Mouse (Mus musculus): ENCODE measurements around the gene Cacna1c.

Gene Cacna1c

DNA sequence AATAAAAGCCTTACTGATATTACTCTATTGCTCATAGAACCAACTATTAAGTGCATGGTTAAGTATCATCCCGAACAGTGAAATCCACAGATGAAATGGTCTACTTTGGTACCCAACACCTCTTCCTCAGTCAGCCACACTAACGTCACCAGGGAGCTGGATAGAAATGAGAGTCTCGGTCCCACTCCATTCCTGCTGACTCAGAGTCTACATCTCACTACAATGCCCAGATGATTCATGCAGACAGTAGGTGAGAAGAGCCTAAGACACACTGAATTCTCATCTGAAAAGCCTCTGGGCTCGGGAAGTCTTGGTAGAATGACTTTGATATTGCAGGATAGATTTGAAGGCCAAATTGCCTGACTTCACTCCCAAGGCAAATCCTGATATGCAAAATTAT, 240.0 kb downstream of the Cacna1c start:
- no peak for DNase-seq (ENCODE audit: low spot score)

DNA sequence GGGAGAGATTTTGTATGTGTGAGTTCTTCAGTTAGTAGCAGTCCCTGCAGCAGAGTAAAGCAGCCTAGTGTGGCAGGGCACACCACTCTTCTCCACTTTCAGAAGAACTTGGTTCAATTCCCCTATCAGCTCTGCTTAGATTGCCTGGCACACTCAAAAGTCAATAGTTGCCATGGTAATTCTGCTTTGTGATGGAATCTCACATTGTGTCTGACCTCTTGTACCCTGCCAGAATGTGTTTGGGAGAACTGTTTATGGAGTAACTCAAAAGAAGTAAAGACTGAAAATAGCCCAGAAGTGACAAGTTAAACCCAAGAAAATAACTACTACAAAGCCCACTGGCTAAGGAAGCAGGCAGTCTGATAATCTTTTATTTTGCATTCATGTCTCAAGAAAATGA, 240.4 kb downstream of the Cacna1c start:
- DNase-seq (ENCODE audit: low spot score): no peak

DNA sequence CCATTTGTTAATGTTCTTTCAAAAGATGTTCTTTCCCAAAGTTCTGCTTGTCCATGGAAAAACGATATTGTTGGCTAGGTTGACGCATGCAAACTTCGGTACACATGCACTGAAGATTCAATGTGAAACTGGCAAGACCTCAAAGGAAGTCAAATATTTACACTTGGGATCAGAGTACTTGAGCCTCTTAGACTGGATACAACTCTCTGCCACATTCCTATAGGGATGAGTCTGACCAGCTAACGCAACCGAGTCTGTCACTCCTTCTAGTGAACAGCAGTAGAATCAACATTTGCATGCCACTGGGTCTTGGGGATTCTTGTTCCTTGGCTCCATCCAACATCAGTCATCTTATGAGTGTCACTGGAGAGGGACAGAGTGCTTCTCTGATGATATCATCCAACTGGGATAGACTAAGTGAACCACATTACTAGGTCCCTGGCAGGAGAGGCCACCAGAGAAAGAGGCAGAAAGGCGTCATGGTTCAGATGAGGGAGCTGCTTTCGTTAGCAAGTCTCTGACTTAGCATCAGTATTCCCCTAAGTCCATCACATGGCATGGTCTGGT, 241.1 kb downstream of the Cacna1c start:
- no peak for DNase-seq (ENCODE audit: low spot score)

DNA sequence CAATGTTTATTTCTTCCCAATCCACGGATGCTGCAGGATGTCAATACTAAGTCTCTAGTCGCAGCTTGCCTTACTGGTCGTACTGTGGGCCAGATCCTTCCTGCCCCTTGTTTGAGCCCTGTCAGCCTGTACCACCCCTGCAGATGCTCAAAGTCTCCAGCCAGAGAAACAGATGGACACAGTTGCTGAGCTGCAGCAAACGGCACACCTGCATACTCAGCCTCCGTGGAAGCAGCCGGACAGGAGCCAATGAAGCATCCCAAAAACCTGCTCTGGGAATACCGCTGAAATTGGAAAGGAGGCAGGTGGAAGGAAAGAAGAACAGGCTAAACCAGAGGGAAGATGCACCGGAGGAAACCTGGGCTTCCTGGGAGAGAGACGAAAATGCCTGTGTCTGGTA, 243.8 kb downstream of the Cacna1c start:
- no peak for DNase-seq (ENCODE audit: low spot score)

DNA sequence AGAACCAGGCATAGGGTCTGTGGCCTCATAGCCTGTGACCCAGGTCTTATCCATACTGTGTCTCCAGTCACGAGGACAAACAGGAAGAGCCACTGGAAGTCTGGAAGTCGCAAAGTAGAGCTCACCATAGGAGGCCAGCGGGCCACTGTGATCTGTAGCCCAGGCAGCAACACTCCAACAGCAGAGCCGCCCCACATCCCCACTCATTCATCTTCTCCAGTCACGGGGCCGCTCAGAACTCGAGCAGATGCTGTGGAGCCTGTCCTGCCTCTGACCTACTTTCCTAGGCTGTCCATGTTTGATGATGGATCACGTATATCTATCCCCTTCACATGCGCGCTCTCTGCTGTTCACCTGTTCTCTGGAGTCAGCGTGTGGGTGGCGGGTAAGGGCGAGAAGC, 246.0 kb downstream of the Cacna1c start:
- no peak for DNase-seq (ENCODE audit: low spot score)

- DNase-seq (ENCODE audit: low spot score): no peak
These were observed 248.9 kb downstream of the Cacna1c start for GRCm38 (mm10) chr6:118947286-118947685.

DNA sequence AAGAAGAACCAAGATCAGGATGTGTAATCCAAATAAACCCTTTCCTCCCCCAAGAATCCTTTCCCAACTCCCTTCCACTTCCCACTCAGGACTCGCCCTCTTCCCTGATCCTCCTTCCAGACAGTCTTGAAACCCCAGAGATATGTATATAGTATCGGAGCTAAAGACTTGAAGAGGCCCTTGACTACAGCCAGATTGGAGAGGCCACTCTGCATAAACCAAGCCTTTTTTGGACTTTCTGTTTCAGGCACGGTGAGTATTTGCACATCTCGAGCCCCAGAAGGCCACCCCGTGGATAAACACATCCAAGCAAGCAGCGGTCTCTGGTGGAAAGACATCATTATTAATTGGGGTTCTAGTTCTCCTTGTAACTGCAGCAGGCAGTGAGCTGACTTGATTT, 249.6 kb downstream of the Cacna1c start:
- no peak for DNase-seq (ENCODE audit: low spot score)

- DNase-seq (ENCODE audit: low spot score): no peak
These were observed 252.1 kb downstream of the Cacna1c start for GRCm38 (mm10) chr6:118944093-118944492.

DNA sequence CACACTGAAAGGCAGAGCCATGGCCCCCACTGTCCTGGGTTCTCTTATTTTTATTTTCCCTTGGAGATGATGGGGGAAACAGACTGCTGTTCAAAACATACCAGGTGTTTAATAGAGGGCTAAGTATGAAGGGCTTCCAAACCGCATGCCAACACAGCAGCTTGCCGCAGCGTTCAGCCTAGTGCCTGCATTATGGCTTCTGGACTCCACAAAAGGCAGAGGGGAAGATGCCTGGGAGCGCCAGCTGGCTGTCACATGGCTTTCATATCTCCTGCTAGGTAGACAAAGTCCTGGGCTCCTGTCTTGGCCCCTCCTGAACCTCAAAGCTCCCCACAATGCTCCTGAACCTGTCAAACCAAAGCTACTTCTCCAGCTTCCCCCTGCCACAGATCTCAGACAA, 254.4 kb downstream of the Cacna1c start:
- DNase-seq (ENCODE audit: low spot score): no peak

GRCm38 (mm10) chr6:118941036-118941435, 255.2 kb downstream of the Cacna1c start:
- no peak for DNase-seq (ENCODE audit: low spot score)

DNA sequence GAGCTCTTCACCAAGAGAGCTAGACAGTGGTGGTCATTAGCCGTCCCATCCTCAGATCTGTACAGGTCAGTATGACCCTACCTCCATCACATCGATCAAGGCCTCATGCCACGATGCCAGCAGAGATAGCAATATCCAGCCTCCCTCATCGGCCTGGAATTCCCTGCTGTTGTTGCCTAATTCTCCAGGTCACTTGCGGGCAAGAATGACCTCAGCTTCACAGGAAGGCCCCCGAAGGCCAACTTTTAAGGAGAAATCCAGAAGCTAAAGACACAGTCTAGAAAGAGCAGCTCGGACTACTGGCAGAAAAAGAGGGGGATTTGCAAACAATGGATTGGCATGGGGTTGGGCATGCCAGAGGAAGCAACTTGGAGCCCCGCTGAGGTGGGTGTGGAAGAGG, 256.6 kb downstream of the Cacna1c start:
- no peak for DNase-seq (ENCODE audit: low spot score)

GRCm38 (mm10) chr6:118938386-118939096, 257.7 kb downstream of the Cacna1c start:
- DNase-seq (ENCODE audit: low spot score): no peak

- DNase-seq (ENCODE audit: low spot score): no peak
These were observed 258.7 kb downstream of the Cacna1c start for GRCm38 (mm10) chr6:118937536-118937935.

DNA sequence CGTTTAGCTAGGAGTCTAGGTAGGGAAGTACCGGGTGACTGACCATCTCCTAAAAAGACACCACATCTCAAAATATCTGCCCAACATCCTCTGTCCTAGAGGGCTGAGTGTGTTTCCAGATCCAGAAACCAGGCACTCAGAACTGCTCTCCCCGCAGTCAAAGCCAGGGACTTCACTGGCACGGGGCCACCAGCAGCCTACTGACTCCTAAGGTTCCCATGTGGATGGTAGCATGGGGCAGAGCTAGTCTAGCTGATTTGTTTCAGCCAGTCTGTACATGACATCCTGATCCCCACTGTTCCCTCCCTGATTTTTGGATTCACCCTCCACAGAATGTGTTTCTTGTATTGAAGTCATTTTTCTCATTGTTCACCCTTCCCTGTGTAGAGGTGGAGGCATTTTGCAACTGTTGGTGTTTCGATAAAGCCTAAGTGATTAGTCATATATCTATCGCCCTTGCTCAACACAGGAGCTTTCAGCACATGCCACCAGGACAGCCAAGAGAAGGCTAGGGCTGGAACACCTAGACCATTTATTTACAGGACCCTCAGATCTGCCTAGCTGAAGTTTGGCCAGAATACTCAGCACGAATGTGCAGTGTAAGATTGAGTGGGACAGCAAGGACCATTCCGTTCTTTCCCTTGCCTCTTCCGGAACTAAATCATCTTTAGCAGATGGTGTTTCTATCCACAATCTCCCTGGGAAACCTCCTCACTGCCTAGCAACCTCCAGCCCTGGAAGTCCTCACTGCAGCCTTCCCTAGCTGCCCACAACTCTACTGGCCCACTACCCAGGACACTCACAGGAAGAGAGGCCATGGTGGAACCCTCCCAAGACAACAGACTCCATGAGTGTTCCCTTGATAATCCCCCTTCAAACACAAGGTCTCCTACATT, 260.4 kb downstream of the Cacna1c start:
- no peak for DNase-seq (ENCODE audit: low spot score)

GRCm38 (mm10) chr6:118934243-118934902, 261.8 kb downstream of the Cacna1c start:
- no peak for DNase-seq (ENCODE audit: low spot score)

DNA sequence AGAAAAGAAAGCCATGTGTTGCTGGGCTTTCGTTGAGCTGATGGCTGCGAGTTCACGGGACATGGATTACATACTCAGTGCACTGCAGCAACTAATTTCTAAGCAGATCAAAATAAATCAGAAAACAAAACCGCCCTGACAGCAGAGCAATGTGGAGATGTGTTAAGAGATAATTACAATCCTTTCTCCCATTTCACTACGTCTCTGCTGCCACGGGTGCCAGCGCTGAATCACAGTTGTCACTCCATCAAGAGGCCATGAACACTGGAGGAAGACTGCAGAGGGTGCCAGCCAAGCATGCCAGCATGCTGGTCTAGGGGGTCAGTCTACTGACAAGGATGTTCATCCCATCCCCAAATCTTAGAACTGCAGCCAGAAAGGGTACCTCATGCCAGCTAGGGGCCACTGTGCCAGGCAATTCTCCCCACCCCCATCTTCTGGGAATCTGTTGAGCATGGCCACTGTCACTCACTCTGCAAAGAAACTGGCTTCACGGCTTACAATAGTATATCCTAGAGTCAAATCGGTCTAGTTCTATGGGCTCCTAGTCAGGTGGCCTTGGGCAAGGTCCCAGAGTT, 263.1 kb downstream of the Cacna1c start:
- DNase-seq (ENCODE audit: low spot score): no peak

GRCm38 (mm10) chr6:118932002-118932700, 264.1 kb downstream of the Cacna1c start:
- DNase-seq (ENCODE audit: low spot score): no peak

- no peak for DNase-seq (ENCODE audit: low spot score)
These were observed 269.5 kb downstream of the Cacna1c start for GRCm38 (mm10) chr6:118926669-118927068.

DNA sequence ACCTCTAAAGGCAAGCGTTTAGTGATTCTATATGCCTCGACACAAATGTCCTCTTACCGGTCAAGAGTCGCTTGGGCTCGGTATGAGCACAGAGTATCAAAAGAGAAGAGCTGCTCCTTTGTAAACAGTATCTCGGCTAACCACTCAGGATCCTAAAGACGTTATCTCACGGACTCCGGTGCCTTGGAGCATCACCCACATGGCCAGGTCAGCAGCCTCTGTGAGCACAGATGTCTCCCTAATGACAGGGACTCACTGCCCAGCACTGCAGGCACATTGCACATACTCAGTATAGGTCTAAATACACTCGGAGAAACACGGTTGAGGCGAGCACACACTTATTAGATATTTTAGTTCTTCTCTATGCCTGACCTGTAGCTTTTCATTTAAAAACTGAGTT, 271.8 kb downstream of the Cacna1c start:
- no peak for DNase-seq (ENCODE audit: low spot score)

- no peak for DNase-seq (ENCODE audit: low spot score)
These were observed 272.3 kb downstream of the Cacna1c start for GRCm38 (mm10) chr6:118923926-118924325.

DNA sequence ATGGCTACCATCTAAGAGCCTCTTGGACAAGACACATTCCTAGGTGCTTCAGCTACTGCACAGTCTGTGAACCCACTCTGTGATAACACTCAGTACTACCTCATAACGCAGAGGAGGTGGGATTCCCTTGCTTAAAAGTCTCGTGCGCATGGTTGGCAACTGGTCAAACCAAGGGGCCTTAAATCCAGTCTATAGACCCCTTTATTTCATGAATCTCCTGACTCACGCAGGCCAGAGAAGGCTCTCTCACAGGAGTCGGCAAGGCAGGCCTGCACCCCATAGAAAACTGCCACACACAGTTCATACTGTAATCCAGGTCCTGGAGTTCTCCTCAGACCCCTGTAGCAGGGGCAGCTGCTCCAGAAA, 273.0 kb downstream of the Cacna1c start:
- DNase-seq (ENCODE audit: low spot score): no peak

Measured in urinary bladder, postnatal 14 days (tissue).